Mouse (Mus musculus): Measurements from ENCODE around the gene Zc3h8.

Zc3h8 gene

GRCm38 (mm10) chr2:128890661-128891335, 53.1 kb downstream of the Zc3h8 start:
- DNase-seq (ENCODE audit: low read depth, low spot score): no peak

GRCm38 (mm10) chr2:128887866-128888550, 55.9 kb downstream of the Zc3h8 start:
- no peak for DNase-seq (ENCODE audit: low read depth, low spot score)

GRCm38 (mm10) chr2:128885225-128885811, 58.6 kb downstream of the Zc3h8 start:
- DNase-seq (ENCODE audit: low read depth, low spot score): no peak

- DNase-seq (ENCODE audit: low read depth, low spot score): peak; percentile 57
Observed at GRCm38 (mm10) chr2:128881236-128881635, 62.6 kb downstream of the Zc3h8 start.

All from 3T3-L1 (cell line).